Mouse (Mus musculus) right cerebral cortex, postnatal 36 days (tissue): ENCODE results near the gene Mpv17l2.

ENCODE experiments used
- DNase-seq, 2 experiments: peaks; one replicate each; pipeline ENCODE4 v3.0.0; 2022; ENCODE audit warnings: low spot score in 2 of 2, mixed read lengths in 1 of 2

Gene Mpv17l2

GRCm38 (mm10) chr8:70766571-70767440 lies 6.1 kb upstream of the Mpv17l2 start:
- no peak for DNase-seq

- no peak for DNase-seq
These were observed 5.3 kb upstream of the Mpv17l2 start for GRCm38 (mm10) chr8:70765838-70766570.

GRCm38 (mm10) chr8:70765329-70765728 lies 4.6 kb upstream of the Mpv17l2 start:
- no peak for DNase-seq

- no peak for DNase-seq
These were observed 3.9 kb upstream of the Mpv17l2 start for GRCm38 (mm10) chr8:70764676-70765075.

- no peak for DNase-seq
These were observed 3.3 kb upstream of the Mpv17l2 start for GRCm38 (mm10) chr8:70764026-70764425.

- DNase-seq: no peak
These were observed 2.6 kb upstream of the Mpv17l2 start for GRCm38 (mm10) chr8:70763354-70763753.

GRCm38 (mm10) chr8:70762118-70762517 lies 1.4 kb upstream of the Mpv17l2 start:
- DNase-seq: no peak

GRCm38 (mm10) chr8:70760350-70760749 lies 396 bp downstream of the Mpv17l2 start:
- no peak for DNase-seq

- peak in 1 of 2 experiments; percentile 11 for DNase-seq
These were observed 1.9 kb downstream of the Mpv17l2 start for GRCm38 (mm10) chr8:70758616-70759561.

GRCm38 (mm10) chr8:70758308-70758615 lies 2.5 kb downstream of the Mpv17l2 start:
- no peak for DNase-seq

- peak in 1 of 2 experiments; percentile 23 for DNase-seq
These were observed 3.0 kb downstream of the Mpv17l2 start for GRCm38 (mm10) chr8:70757523-70758307.

GRCm38 (mm10) chr8:70756476-70757040 lies 4.2 kb downstream of the Mpv17l2 start:
- DNase-seq: no peak

- DNase-seq: peak; percentile 7
These were observed 4.9 kb downstream of the Mpv17l2 start for GRCm38 (mm10) chr8:70755661-70756475.

- DNase-seq: peak; percentile 73 to 75
These were observed 5.7 kb downstream of the Mpv17l2 start for GRCm38 (mm10) chr8:70754871-70755660.

GRCm38 (mm10) chr8:70754043-70754870 lies 6.5 kb downstream of the Mpv17l2 start, which contains the start of gene Rab3a:
Gene Rab3a, plus strand, starts transcription at chr8:70754679.
- peak; percentile 97 to 99 for DNase-seq

GRCm38 (mm10) chr8:70753151-70753550 lies 7.6 kb downstream of the Mpv17l2 start:
- DNase-seq: peak; percentile 80 to 89

GRCm38 (mm10) chr8:70752000-70752764 lies 8.6 kb downstream of the Mpv17l2 start:
- no peak for DNase-seq
